Mouse (Mus musculus) gastrocnemius, postnatal 14 days (tissue): ENCODE results near the gene H2al1g. TPM values are rescaled to one million over a fixed set of nuclear protein-coding genes. Genes with fewer than 3 reads are reported as not detected.

Source experiments
- DNase-seq: peaks from one replicate; pipeline ENCODE4 v3.0.0; 2021; ENCODE audit warnings: mixed read lengths
- intact Hi-C: fragments of 180-260 bp; cut with DNase I; formaldehyde crosslinking; loops from one replicate; pipeline ENCODE4 v1.15.1; 2025; ENCODE audit warnings: low total_unique reads
- total RNA-seq, 2 experiments: library from RNA; stranded (reverse); gene quantifications; 2 replicates each; pipeline ENCODE4 v1.2.3; 2021

Gene H2al1g
- total RNA-seq, 2 experiments from 2014 or later, result not detected

- intact Hi-C loops, result no loop called here
- no peak for DNase-seq
Measured at GRCm38 (mm10) chrX:11363890-11364289, 45.8 kb downstream of the H2al1g start.

- intact Hi-C loops, result no loop called here
- DNase-seq, result no peak
Measured at GRCm38 (mm10) chrX:11365151-11365550, 47.1 kb downstream of the H2al1g start.

Other genes starting within 250 kb of the H2al1g start
- not detected for gene H2al1a, start 19.0 kb upstream of the H2al1g start, total RNA-seq
- gene H2al1b, start 15.8 kb upstream of the H2al1g start, total RNA-seq, result not detected
- not detected for gene H2al1c, start 12.6 kb upstream of the H2al1g start, total RNA-seq
- not detected for gene H2al1d, start 9.4 kb upstream of the H2al1g start, total RNA-seq
- gene H2al1e, start 6.3 kb upstream of the H2al1g start, total RNA-seq, result not detected
- gene H2al1f, start 3.1 kb upstream of the H2al1g start, total RNA-seq, result not detected
- not detected for gene H2al1h, start 3.2 kb downstream of the H2al1g start, total RNA-seq
- gene H2al1i, start 6.4 kb downstream of the H2al1g start, total RNA-seq, result not detected
- gene H2al1j, start 9.6 kb downstream of the H2al1g start, total RNA-seq, result not detected